Mouse (Mus musculus): Measurements from ENCODE around the gene Mageb18. TPM values are rescaled to one million over a fixed set of nuclear protein-coding genes. Genes with fewer than 3 reads are reported as not detected.
"Not testable (repeated sequence)": the region's sequence is repeated elsewhere in the genome, so short reads cannot be mapped to it uniquely, and the experiment has no call there.

The Mageb18 gene
- polyA plus RNA-seq (2015; fragmentation: Nextera tagmentation; extraction: Ambion mirVana): not detected in 2 replicates

DNA sequence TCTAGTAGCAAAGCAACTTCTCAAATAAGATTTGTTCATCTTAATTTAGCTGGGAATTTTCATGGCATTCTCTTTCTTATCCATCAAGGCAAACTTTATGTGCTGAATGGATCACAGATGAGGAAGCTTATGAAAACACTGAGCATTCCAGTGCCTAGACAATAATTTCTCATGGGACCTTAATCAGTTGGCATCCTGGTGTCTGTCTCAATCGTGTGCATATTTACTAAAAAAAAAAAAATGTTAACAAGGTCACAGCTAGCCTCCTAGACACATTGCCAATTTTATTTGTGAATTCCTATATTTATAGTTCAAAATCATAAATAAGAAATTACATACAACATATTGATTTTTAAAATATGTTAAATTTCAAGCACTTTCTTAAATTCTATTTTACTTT, at the start of gene Mageb18:
Gene Mageb18, minus strand, starts transcription at position 101 of the 400 bp plus-strand sequence.
- no peaks in the 10 kb centered on the region for H3K36me3 ChIP-seq (ENCODE audit: insufficient read depth, low read length)
- H3K4me2 ChIP-seq (replicated peaks; ENCODE audit: low read depth, low read length): no peak within 1 kb of the TSS
- no peaks in the 10 kb centered on the region for H3K27me3 ChIP-seq (ENCODE audit: insufficient read depth, low read length)
- ATAC-seq (ENCODE audit: low FRiP score, low TSS enrichment): no peak
- 69% methylated on average over 1 of the region's 1 CpGs for WGBS
- H3K9me3 ChIP-seq (ENCODE audit: low read length): no peaks in the 10 kb centered on the region
- no peak within 1 kb of the TSS for H3K9ac ChIP-seq (replicated peaks; ENCODE audit: low read length)
- H3K4me3 ChIP-seq (ENCODE audit: low read length): no peak within 1 kb of the TSS
- no peak within 1 kb of the TSS for H3K27ac ChIP-seq (ENCODE audit: low read length)
- H3K4me1 ChIP-seq (ENCODE audit: insufficient read depth, low read length): no peaks in the 10 kb centered on the region

DNA sequence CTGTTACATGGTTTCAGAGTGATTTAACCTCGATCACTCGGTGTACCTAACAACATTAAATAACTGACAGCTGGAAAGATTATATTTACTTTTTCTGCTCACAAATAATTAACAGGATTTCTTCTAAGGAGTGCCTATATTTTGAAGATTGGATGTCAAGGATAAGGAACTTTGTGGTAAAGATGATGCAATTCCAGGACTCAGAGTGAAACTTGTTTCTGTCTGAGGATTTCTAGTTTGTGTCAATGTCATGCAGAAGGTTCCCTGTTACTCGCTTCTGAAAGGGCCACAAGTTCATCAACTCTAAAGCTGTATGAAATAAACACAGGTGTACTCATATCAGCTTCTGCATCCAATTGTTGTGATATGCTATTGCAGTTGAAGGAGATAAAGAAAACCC, 13.4 kb upstream of the Mageb18 start:
- Histone ChIP-seq H3K4me2 (replicated peaks; ENCODE audit: low read depth, low read length) (no peak overlapping the region), H3K9ac (replicated peaks; ENCODE audit: low read length) (no peak overlapping the region), H3K4me3 (ENCODE audit: low read length) (no peak overlapping the region), H3K9me3 (ENCODE audit: low read length) (no peaks in the 10 kb centered on the region), H3K36me3 (ENCODE audit: insufficient read depth, low read length) (no peaks in the 10 kb centered on the region), H3K4me1 (ENCODE audit: insufficient read depth, low read length) (no peaks in the 10 kb centered on the region), H3K27ac (ENCODE audit: low read length) (no peak overlapping the region), H3K27me3 (ENCODE audit: insufficient read depth, low read length) (no peaks in the 10 kb centered on the region)
- 79% methylated on average over 3 of the region's 3 CpGs for WGBS
- no peak for ATAC-seq (ENCODE audit: low FRiP score, low TSS enrichment)

DNA sequence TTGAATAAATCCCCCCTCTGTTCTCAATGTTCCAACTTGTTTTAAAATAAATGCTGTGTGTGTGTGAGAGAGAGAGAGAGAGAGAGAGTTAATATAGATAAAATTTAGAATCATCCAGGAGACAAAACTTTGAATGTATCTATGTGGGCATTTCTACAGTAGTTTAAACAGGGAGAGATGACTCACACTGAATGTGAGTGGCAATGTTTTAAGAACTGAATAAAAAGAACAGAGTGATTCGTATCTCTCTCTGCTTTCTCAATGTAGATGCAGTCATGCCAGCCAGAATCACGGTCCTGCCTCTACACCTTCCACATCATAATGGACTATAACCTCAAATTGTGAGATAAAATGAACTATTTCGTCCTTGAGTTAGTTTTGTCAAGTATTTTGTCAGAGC, 11.1 kb upstream of the Mageb18 start:
- Histone ChIP-seq H3K9ac (replicated peaks; ENCODE audit: low read length) (no peak overlapping the region), H3K4me2 (replicated peaks; ENCODE audit: low read depth, low read length) (no peak overlapping the region), H3K36me3 (ENCODE audit: insufficient read depth, low read length) (no peaks in the 10 kb centered on the region), H3K9me3 (ENCODE audit: low read length) (no peaks in the 10 kb centered on the region), H3K27ac (ENCODE audit: low read length) (no peak overlapping the region), H3K4me1 (ENCODE audit: insufficient read depth, low read length) (no peaks in the 10 kb centered on the region), H3K4me3 (ENCODE audit: low read length) (no peak overlapping the region), H3K27me3 (ENCODE audit: insufficient read depth, low read length) (no peaks in the 10 kb centered on the region)
- ATAC-seq (ENCODE audit: low FRiP score, low TSS enrichment): no peak
- WGBS: 65% methylated on average over 3 of the region's 3 CpGs

DNA sequence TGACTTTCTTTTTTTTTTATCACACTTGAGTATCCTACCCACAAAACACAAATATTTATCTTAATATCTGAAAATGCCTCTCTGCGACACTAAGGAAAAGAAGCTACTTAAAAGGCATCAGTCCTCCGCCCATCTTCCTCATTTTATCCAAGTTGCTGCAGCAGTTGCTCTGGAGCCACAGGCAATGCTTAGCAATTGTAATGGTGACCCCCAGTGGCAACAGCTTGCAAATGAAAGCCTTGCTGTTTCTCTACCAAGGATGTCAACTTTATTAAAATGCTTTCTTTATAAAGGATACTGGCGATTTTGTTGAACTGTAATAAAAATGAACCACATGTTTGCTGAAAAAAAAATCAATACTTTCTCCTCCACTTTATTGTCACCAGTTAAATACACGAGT, 2.0 kb downstream of the Mageb18 start:
- Histone ChIP-seq H3K9ac (replicated peaks; ENCODE audit: low read length) (no peak overlapping the region), H3K9me3 (ENCODE audit: low read length) (no peaks in the 10 kb centered on the region), H3K36me3 (ENCODE audit: insufficient read depth, low read length) (no peaks in the 10 kb centered on the region), H3K4me1 (ENCODE audit: insufficient read depth, low read length) (no peaks in the 10 kb centered on the region), H3K4me2 (replicated peaks; ENCODE audit: low read depth, low read length) (no peak overlapping the region), H3K4me3 (ENCODE audit: low read length) (no peak overlapping the region), H3K27ac (ENCODE audit: low read length) (no peak overlapping the region), H3K27me3 (ENCODE audit: insufficient read depth, low read length) (no peaks in the 10 kb centered on the region)
- no peak for ATAC-seq (ENCODE audit: low FRiP score, low TSS enrichment)
- 46% methylated on average over 4 of the region's 4 CpGs for WGBS

DNA sequence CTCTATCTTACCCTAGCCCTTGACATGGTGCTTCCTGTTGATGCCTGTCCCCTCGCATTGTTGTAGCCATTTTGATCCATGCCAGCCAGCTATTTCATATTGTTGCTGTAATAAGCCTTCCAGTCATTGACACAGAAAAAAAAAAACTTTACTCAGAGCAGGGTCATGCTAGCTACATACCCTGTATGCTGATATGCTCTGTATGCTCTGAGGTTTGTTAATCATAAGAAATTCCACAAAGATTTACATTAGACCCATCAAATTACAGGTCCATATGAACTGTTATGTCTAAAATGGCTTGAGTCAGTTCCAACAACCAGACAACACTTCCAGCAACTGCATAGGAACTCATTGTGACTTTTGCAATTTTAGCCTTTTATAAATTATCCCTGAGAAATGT, 71.5 kb downstream of the Mageb18 start:
- Histone ChIP-seq H3K36me3 (ENCODE audit: insufficient read depth, low read length) (no peaks in the 10 kb centered on the region), H3K9me3 (ENCODE audit: low read length) (no peaks in the 10 kb centered on the region), H3K27me3 (ENCODE audit: insufficient read depth, low read length) (no peaks in the 10 kb centered on the region), H3K4me3 (ENCODE audit: low read length) (no peak overlapping the region), H3K9ac (replicated peaks; ENCODE audit: low read length) (no peak overlapping the region), H3K4me1 (ENCODE audit: insufficient read depth, low read length) (no peaks in the 10 kb centered on the region), H3K4me2 (replicated peaks; ENCODE audit: low read depth, low read length) (no peak overlapping the region), H3K27ac (ENCODE audit: low read length) (no peak overlapping the region)
- WGBS: 65% methylated on average over 1 of the region's 1 CpGs
- ATAC-seq (ENCODE audit: low FRiP score, low TSS enrichment): no peak

DNA sequence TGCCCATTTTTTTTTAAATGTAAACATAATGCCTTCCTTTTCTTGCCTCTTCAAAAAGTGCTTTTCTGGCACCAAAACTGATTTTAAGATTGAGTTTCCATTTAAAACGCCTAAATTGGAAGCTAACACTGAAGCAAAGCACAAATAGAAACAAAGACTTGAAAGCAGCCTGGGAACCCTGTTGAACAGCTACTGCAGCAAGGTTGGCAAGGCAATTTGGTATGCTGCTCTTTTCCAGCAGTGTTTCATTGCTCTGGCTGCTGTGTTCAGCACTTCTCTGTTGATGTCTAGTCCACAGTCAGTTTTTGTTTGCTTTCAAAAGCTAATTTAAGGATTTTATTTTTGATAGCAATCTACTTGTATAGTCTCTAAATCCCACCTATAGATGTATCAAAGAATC, 101.1 kb downstream of the Mageb18 start:
- no peak overlapping the region for H3K27ac ChIP-seq (ENCODE audit: low read length)
- H3K9ac ChIP-seq (replicated peaks; ENCODE audit: low read length): no peak overlapping the region
- H3K9me3 ChIP-seq (ENCODE audit: low read length): no peaks in the 10 kb centered on the region
- WGBS: 46% methylated on average over 1 of the region's 1 CpGs
- ATAC-seq (ENCODE audit: low FRiP score, low TSS enrichment): no peak
- no peaks in the 10 kb centered on the region for H3K36me3 ChIP-seq (ENCODE audit: insufficient read depth, low read length)
- H3K27me3 ChIP-seq (ENCODE audit: insufficient read depth, low read length): no peaks in the 10 kb centered on the region
- no peak overlapping the region for H3K4me2 ChIP-seq (replicated peaks; ENCODE audit: low read depth, low read length)
- H3K4me3 ChIP-seq (ENCODE audit: low read length): no peak overlapping the region
- H3K4me1 ChIP-seq (ENCODE audit: insufficient read depth, low read length): no peaks in the 10 kb centered on the region

DNA sequence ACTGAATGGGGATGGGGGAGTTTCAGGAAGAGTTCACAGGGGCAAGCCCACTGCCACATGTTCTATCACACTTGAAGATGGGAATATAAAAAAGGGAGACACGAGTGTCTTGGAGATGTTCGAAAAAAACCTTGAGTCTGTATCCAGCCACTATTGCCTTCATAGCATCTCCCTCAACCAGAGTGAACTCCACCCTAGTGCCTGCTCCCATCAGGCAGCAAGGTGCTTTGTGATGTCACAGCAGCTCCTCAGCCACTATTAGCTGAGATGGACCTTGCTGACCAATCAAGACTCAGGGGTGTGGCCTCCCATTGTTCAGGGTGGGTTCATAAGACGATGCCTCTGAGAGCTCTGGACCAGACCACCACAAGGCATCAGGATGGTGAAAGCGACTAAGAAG, 109.7 kb downstream of the Mageb18 start, which contains the start of gene Gm5941:
Gene Gm5941, plus strand, starts transcription at position 301 of the 400 bp plus-strand sequence.
- H3K27ac ChIP-seq (ENCODE audit: low read length); ATAC-seq (ENCODE audit: low FRiP score, low TSS enrichment); H3K4me2 ChIP-seq (replicated peaks; ENCODE audit: low read depth, low read length); H3K36me3 ChIP-seq (ENCODE audit: insufficient read depth, low read length); H3K4me1 ChIP-seq (ENCODE audit: insufficient read depth, low read length); H3K9ac ChIP-seq (replicated peaks; ENCODE audit: low read length); H3K4me3 ChIP-seq (ENCODE audit: low read length); H3K27me3 ChIP-seq (ENCODE audit: insufficient read depth, low read length); H3K9me3 ChIP-seq (ENCODE audit: low read length): not testable (repeated sequence)
- 89% methylated on average over 4 of the region's 4 CpGs for WGBS

DNA sequence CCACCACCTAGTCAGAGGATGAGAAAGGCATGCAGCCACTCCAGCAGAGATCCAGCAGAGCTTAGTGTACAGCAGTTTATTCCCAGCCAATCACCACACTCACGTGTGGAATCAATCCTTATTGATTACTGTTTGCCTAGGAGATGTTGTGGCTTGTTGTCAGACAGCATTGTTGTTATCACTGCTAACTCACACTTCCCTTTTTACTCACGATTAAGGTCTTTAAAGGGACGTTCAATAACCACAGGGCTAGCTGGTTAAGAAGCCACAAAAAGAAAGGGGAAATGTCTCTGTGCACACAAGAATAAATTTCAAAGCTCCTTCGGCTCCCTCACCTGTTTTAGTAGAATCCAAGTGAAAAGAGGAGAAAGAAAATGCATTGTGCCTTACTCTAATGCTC, 134.6 kb downstream of the Mageb18 start:
- Histone ChIP-seq H3K27me3 (ENCODE audit: insufficient read depth, low read length) (no peaks in the 10 kb centered on the region), H3K36me3 (ENCODE audit: insufficient read depth, low read length) (no peaks in the 10 kb centered on the region), H3K4me2 (replicated peaks; ENCODE audit: low read depth, low read length) (no peak overlapping the region), H3K4me3 (ENCODE audit: low read length) (no peak overlapping the region), H3K9ac (replicated peaks; ENCODE audit: low read length) (no peak overlapping the region), H3K4me1 (ENCODE audit: insufficient read depth, low read length) (no peaks in the 10 kb centered on the region), H3K9me3 (ENCODE audit: low read length) (no peaks in the 10 kb centered on the region), H3K27ac (ENCODE audit: low read length) (no peak overlapping the region)
- ATAC-seq (ENCODE audit: low FRiP score, low TSS enrichment): no peak
- WGBS: 69% methylated on average over 4 of the region's 4 CpGs

DNA sequence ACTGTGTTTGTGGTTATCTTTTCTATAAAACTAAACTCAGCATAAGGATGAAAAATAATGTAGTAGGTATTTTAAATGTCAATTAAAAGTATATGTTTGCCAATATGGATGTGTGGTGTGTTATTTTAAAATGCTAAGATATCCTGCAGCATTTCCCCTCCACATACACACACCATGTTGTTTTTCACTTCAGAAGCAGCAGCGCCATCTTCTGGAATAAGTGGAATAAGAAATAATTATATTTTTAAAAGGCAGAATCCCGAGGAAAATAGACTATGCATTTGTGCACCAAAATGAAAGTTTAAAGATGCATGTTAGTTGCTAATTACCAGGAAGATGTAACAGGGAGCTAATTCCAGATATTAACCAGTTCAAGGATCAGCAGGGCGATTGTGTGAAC, 138.9 kb downstream of the Mageb18 start:
- 36% methylated on average over 3 of the region's 3 CpGs for WGBS
- Histone ChIP-seq H3K36me3 (ENCODE audit: insufficient read depth, low read length) (no peaks in the 10 kb centered on the region), H3K4me3 (ENCODE audit: low read length) (no peak overlapping the region), H3K4me2 (replicated peaks; ENCODE audit: low read depth, low read length) (no peak overlapping the region), H3K27ac (ENCODE audit: low read length) (no peak overlapping the region), H3K4me1 (ENCODE audit: insufficient read depth, low read length) (no peaks in the 10 kb centered on the region), H3K27me3 (ENCODE audit: insufficient read depth, low read length) (no peaks in the 10 kb centered on the region), H3K9ac (replicated peaks; ENCODE audit: low read length) (no peak overlapping the region), H3K9me3 (ENCODE audit: low read length) (no peaks in the 10 kb centered on the region)
- ATAC-seq (ENCODE audit: low FRiP score, low TSS enrichment): no peak

DNA sequence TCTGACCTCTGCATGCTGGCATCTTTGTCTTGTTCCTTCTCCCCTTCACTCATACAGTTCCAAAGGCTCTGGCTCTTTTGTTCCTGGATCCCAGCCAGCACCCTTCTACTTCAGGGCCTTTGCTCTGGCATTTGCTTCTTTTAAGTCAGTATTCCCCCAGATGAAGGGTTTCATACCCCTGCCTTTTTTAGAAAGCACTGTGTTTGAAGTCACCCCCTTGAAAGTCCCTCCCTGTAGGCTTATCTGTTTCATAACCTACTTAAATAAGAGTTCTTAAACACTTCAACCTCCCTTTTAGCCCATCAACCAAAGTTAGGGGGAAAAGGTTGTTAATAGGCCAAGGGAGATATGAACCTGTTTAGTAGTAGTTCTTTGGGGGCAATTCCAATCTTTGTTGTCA, 212.0 kb downstream of the Mageb18 start:
- no peaks in the 10 kb centered on the region for H3K27me3 ChIP-seq (ENCODE audit: insufficient read depth, low read length)
- H3K4me3 ChIP-seq (ENCODE audit: low read length): no peak overlapping the region
- H3K9me3 ChIP-seq (ENCODE audit: low read length): no peaks in the 10 kb centered on the region
- no peaks in the 10 kb centered on the region for H3K4me1 ChIP-seq (ENCODE audit: insufficient read depth, low read length)
- no peak overlapping the region for H3K9ac ChIP-seq (replicated peaks; ENCODE audit: low read length)
- ATAC-seq (ENCODE audit: low FRiP score, low TSS enrichment): no peak
- H3K27ac ChIP-seq (ENCODE audit: low read length): no peak overlapping the region
- no peaks in the 10 kb centered on the region for H3K36me3 ChIP-seq (ENCODE audit: insufficient read depth, low read length)
- no peak overlapping the region for H3K4me2 ChIP-seq (replicated peaks; ENCODE audit: low read depth, low read length)

DNA sequence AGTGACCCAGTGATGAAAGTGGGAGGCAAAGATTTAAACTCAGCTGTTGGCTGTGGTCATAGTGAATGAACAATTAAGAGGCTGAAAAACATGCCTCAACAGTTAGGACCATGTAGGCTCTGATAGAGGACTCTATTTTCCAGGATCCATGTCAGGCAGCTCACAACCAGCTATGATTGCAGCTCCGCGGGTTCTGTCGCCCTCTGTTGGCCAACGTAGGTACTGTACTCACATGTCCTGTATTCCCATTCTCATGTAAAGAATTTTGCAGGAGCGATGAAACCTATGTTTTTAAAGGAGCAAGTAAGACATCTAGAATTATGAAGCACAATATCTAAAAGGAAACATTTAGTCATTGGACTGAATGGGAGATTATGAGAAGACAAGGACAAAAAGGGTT, 256.4 kb downstream of the Mageb18 start:
- Histone ChIP-seq H3K36me3 (ENCODE audit: insufficient read depth, low read length) (no peaks in the 10 kb centered on the region), H3K4me1 (ENCODE audit: insufficient read depth, low read length) (no peaks in the 10 kb centered on the region), H3K27ac (ENCODE audit: low read length) (no peak overlapping the region), H3K4me2 (replicated peaks; ENCODE audit: low read depth, low read length) (no peak overlapping the region), H3K9ac (replicated peaks; ENCODE audit: low read length) (no peak overlapping the region), H3K4me3 (ENCODE audit: low read length) (no peak overlapping the region), H3K27me3 (ENCODE audit: insufficient read depth, low read length) (no peaks in the 10 kb centered on the region), H3K9me3 (ENCODE audit: low read length) (no peaks in the 10 kb centered on the region)
- WGBS: 18% methylated on average over 5 of the region's 5 CpGs
- no peak for ATAC-seq (ENCODE audit: low FRiP score, low TSS enrichment)

All from kidney, embryonic 16.5 days (tissue).